Mouse (Mus musculus) small intestine, adult 2 months (tissue): ENCODE results near the gene Lix1l. TPM values are rescaled to one million over a fixed set of nuclear protein-coding genes. Genes with fewer than 3 reads are reported as not detected.

Source experiments
- H3K27ac ChIP-seq: fragments of 200-500 bp; 2 replicates; pipeline ENCODE4 v1.5.1; 2012; ENCODE audit warnings: low read depth, low read length, control low read depth, inconsistent platforms; ENCODE audit not compliant: insufficient read depth
- H3K27me3 ChIP-seq: fragments of 200-500 bp; 2 replicates; pipeline ENCODE4 v1.6.1; 2012; ENCODE audit warnings: mild to moderate bottlenecking, moderate library complexity, low read length, inconsistent platforms; ENCODE audit not compliant: control insufficient read depth, insufficient read depth
- H3K36me3 ChIP-seq: fragments of 200-500 bp; 2 replicates; pipeline ENCODE4 v1.6.1; 2012; ENCODE audit warnings: mild to moderate bottlenecking, low read length, control low read depth, inconsistent platforms; ENCODE audit not compliant: control insufficient read depth, insufficient read depth
- H3K4me1 ChIP-seq: fragments of 200-500 bp; 2 replicates; pipeline ENCODE4 v1.6.1; 2012; ENCODE audit warnings: low read length, inconsistent platforms, mixed read lengths; ENCODE audit not compliant: control insufficient read depth, insufficient read depth, insufficient read length
- H3K4me3 ChIP-seq: fragments of 200-500 bp; 2 replicates; pipeline ENCODE4 v1.5.1; 2012; ENCODE audit warnings: low read depth, mild to moderate bottlenecking, control low read depth, inconsistent platforms, low read length, moderate library complexity
- CTCF ChIP-seq: fragments of 200-500 bp; IDR thresholded peaks from 2 replicates; pipeline ENCODE4 v1.5.1; 2012; ENCODE audit warnings: low read depth, mild to moderate bottlenecking, control low read depth, inconsistent platforms, low read length, moderate library complexity, mixed read lengths; ENCODE audit not compliant: insufficient replicate concordance, insufficient read length; ENCODE audit errors: extremely low read depth
- POLR2A ChIP-seq: fragments of 200-500 bp; IDR thresholded peaks from 2 replicates; pipeline ENCODE4 v1.6.1; 2012; ENCODE audit warnings: low read depth, mild to moderate bottlenecking, control low read depth, inconsistent platforms, low read length, moderate library complexity
- WGBS: fragments of 180-500 bp; shearing (Covaris S2); methylation state at CpG from one replicate; pipeline ENCODE4 v1.1.7; 2018; 5-methylcytosine and 5-hydroxymethylcytosine counted together
- polyA plus RNA-seq: library from polyadenylated mRNA; depleted of rRNA; stranded (reverse); fragments of >200 nt; gene quantifications from 2 replicates; pipeline ENCODE4 v1.2.3, GENCODE M21; 2012

Gene Lix1l
- polyA plus RNA-seq, 1 experiment, result 7.6 TPM

DNA sequence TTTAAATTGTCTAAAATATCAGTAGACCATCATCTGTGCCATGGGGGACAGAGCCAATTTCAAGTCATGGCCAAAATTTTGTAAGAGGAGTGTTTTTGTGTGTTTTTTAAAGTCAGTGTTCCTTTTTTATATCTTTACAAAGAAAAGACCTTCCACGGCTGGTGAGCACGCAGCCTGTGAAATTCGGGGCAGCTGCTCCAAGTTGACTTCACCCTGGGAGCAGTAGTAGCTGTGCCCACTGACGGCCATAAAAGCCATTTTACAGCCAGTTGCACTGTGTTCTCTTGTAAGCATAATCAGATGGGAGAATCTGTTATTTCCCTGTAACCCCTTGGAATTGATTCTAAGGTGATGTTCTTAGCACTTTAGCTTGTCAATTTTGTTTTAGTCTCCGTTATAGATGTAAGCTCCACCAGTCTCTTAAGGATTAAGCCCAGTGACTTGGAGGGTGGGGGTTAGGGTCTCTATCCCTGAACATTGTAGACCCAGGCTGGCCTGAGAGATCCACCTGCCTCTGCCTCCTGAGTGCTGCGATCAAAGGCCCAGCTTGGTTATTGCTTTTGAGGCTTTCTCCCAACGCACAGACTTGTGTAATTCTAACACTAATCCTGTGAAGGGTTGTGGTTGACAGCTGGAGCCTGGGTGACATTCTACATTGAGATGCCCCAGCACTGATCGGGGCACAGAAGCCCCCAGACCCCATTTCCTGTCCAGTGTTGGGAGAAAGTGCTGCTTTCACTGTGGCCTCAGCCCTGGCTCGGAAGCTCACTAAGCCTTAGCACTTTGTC lies 39.9 kb upstream of the Lix1l start:
- Histone ChIP-seq H3K4me1 (peaks cover 12% of the 10 kb centered on the region; the same call in 1 of the 2 replicates), H3K4me3 (peak overlapping the region; percentile 81), H3K27me3 (no peaks in the 10 kb centered on the region), H3K27ac (peak overlapping the region; percentile 75), H3K36me3 (peaks cover 32% of the 10 kb centered on the region)
- 4% methylated on average over 9 of the region's 9 CpGs for WGBS
- TF ChIP-seq CTCF (peak; percentile 24; the same call in 1 of the 2 replicates), POLR2A (peak; percentile 28; the same call in 1 of the 2 replicates)

DNA sequence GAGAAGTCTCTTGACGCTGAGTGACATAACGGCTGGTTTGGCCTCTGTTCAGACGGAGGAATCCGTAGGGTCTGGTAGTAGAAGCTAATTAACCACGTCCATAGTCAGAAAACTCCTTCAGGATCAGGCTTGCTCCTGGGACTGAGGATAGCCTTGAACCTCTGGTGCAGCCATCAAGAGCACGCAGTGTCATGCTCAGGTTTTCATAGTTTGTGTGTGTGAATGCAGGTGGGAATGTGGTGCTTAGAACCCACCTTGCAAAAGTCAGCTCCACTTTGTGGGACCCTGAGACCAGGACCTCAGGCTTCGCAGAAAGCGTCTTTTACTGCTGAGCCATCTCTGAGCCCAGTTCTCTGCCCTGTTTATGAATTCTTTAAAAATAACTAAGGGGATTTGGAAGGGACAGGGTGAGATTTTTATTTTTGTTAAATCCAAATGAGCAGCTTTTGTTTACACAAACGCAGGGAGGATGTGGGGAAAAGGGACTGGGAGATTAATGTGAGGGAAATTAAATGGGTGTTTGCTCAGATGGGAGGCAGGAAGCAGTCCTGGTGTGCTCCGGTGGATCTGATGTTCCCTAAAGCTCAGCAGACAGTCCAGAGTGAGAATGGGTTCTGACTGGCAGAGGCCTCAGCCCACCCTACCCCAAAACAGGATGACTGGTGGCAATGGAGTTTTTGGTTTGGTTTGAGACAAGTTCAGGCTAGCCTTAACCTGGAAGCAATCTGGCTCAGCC lies 38.8 kb upstream of the Lix1l start:
- H3K27me3 ChIP-seq, result no peaks in the 10 kb centered on the region
- WGBS, result 17% methylated on average over 10 of the region's 10 CpGs
- H3K4me3 ChIP-seq, result peak overlapping the region; percentile 31
- TF ChIP-seq POLR2A (no peak), CTCF (no peak)
- H3K36me3 ChIP-seq, result peaks cover 32% of the 10 kb centered on the region
- H3K27ac ChIP-seq, result peak overlapping the region; percentile 51
- H3K4me1 ChIP-seq, result peaks cover 19% of the 10 kb centered on the region; the same call in 1 of the 2 replicates

DNA sequence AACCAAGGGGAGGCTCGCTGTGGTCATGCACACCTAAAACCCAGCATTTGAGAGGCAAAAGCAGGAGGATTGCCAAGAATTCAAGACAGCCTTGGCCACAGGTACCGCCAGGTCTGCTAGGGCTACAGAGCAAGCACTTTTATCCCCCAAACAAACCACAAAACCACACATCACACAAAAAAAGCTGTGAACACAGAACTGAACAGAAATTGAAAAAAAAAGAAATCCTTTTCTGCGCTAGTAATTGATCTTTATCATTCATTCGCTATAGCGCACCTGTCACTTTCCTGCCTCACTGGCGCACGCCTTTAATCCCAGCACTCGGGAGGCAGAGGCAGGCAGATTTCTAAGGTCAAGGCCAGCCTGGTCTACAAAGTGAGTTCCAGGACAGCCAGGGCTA lies 37.7 kb upstream of the Lix1l start:
- Histone ChIP-seq H3K36me3 (peaks cover 32% of the 10 kb centered on the region), H3K4me3 (no peak overlapping the region), H3K4me1 (peaks cover 23% of the 10 kb centered on the region; the same call in 1 of the 2 replicates), H3K27ac (peak overlapping the region; percentile 36), H3K27me3 (no peaks in the 10 kb centered on the region)
- TF ChIP-seq POLR2A, result no peak
- 47% methylated on average over 8 of the region's 8 CpGs for WGBS

DNA sequence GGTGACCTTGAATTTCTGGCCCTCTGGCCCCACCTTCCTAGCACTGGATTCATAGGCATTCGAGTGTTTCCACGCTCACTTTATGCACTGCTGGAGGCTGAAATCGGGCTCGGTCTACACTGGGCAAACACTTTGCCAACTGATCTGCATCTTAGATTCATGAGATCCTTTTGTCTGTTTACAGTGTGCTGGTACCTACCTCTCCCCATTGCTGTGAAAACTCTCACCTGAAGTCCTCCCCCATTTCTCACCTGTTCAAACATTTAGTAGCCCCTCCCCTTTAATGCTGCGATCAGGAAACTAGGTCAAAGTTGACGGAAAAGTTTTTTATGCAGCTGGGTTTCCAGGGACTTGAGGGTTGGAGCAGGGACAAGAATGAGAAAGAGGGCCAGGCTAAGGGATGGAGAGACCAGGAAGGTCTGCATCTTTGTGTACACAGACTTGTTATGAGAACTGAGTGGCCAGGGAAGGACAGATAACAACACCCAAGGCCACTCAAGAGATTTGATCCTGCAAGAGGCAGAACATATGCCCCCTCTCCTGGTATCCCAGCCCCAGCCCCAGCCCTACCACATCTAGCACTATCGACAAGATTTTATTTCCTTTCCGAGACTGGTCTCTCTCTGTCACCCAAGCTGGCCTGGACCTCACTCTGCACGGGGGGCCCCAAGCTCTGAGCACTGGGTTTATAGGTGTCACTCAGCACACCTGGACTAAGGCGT lies 36.9 kb upstream of the Lix1l start:
- Histone ChIP-seq H3K4me3 (no peak overlapping the region), H3K4me1 (peaks cover 23% of the 10 kb centered on the region; the same call in 1 of the 2 replicates), H3K27ac (peak overlapping the region; percentile 77), H3K27me3 (no peaks in the 10 kb centered on the region), H3K36me3 (peaks cover 27% of the 10 kb centered on the region)
- 4% methylated on average over 10 of the region's 10 CpGs for WGBS
- TF ChIP-seq CTCF (no peak), POLR2A (no peak)

DNA sequence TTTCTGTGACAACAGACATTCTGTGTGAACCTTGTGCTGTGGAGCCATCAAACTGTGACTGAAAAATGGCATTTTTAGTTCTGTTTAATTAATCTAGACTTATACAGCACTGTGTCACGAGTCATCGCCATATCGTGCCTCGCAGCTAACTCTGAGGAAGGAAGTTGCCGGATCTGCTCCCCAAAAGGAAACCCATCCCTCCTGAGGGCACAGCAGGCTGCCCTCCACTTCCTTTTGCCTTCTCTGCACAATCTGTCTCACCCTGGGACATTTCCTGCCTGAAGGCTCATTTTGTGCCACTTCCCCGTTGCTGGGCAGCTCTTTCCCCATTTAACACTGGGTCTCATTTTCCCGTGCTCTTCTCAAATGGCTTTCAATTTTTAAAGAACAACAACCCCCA lies 36.3 kb upstream of the Lix1l start:
- WGBS, result 5% methylated on average over 7 of the region's 7 CpGs
- H3K27ac ChIP-seq, result peak overlapping the region; percentile 77

DNA sequence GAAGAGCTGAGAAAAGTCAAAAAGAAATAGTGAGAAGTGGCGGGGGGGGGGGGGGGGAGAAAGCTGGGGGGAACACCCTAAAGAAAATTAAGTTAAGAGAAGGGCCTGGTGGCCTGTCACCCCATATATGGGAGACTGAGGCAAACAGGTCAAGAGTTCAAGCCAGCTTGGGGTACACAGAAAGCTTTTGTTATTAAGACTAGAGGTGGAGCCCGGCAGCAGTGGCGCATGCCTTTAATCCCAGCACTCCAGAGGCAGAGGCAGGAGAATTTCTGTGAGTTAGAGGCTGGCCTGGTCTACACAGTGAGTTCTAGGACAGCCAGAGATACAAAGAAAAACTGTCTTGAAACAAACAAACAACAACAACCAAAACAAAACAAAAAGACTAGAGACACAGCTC lies 35.8 kb upstream of the Lix1l start:
- 72% methylated on average over 3 of the region's 3 CpGs for WGBS
- TF ChIP-seq POLR2A (no peak), CTCF (no peak)
- Histone ChIP-seq H3K36me3 (peaks cover 18% of the 10 kb centered on the region), H3K4me3 (no peak overlapping the region), H3K4me1 (peaks cover 23% of the 10 kb centered on the region; the same call in 1 of the 2 replicates), H3K27ac (no peak overlapping the region), H3K27me3 (no peaks in the 10 kb centered on the region)

More for the DNA sequence above, 36.3 kb upstream of the Lix1l start:
- Histone ChIP-seq H3K36me3 (peaks cover 22% of the 10 kb centered on the region), H3K27me3 (no peaks in the 10 kb centered on the region), H3K4me3 (no peak overlapping the region), H3K4me1 (peaks cover 23% of the 10 kb centered on the region; the same call in 1 of the 2 replicates)
- TF ChIP-seq CTCF (no peak), POLR2A (no peak)
